24 mouse cellular contexts compared by ENCODE assay signal in the genomic region with DNA sequence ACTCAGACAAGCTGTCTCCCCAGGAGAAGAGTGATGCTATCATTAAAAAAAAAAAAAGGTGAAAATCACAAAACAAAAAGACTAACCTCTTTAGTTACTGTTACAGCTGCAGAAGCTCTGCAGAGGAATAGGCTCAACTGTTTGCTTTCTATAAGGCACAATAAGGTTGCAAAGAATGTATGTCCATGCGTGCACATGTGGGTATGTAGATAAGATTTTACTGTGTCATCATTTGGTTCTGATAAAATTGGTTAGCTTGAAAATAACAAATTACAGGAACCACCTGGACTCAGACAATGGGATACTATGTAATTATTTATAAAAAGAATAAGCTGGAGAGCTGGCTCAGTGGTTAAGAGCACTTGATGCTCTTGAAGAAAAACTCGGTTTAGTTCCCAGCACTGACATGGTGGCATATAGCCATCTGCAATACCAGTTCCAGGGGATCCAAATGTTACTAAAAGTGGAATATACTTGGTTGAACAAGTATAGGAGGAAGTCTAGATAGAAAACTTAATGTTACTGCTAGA.
"Had no signal": no experiment of that assay in that cellular context is flagged by ENCODE, and none has a peak within 500 bp of the region (broad histone marks: within the 10 kb centered on the region; RNA-seq: fewer than 3 reads in every experiment).

No protein-coding gene starts in this region.

- ATAC-seq: hindbrain, embryonic 16.5 days; inflammation-experienced regulatory T-cells, adult 6 months; intestine, embryonic 15.5 days; intestine, postnatal 0 days had no signal

- H3K9ac ChIP-seq: heart, embryonic 12.5 days; hindbrain, embryonic 12.5 days; hindbrain, embryonic 14.5 days; intestine, embryonic 15.5 days; limb, embryonic 13.5 days; limb, embryonic 15.5 days had no signal

- H3K4me2 ChIP-seq: heart, embryonic 12.5 days; hindbrain, embryonic 12.5 days; hindbrain, embryonic 14.5 days; intestine, embryonic 15.5 days; limb, embryonic 13.5 days; limb, embryonic 15.5 days had no signal

- H3K36me3 ChIP-seq: heart, embryonic 10.5 days; heart, embryonic 12.5 days; hindbrain, embryonic 10.5 days; hindbrain, embryonic 12.5 days; intestine, embryonic 15.5 days; limb, embryonic 13.5 days; limb, embryonic 15.5 days had no signal

- H3K4me1 ChIP-seq: heart, embryonic 10.5 days; heart, embryonic 12.5 days; hindbrain, embryonic 10.5 days; hindbrain, embryonic 12.5 days; intestine, embryonic 15.5 days; limb, embryonic 13.5 days; limb, embryonic 15.5 days had no signal

- DNase-seq: gastrocnemius, adult 2 months; gastrocnemius, postnatal 10 days; gastrocnemius, postnatal 25 days; heart, adult 18-20 months; heart, postnatal 10 days; heart, postnatal 4 days; kidney, adult 18-20 months; kidney, adult 8-10 months; kidney, postnatal 14 days; kidney, postnatal 36 days; left cerebral cortex, postnatal 4 days had no signal

- H3K9me3 ChIP-seq: heart, embryonic 10.5 days; heart, embryonic 12.5 days; hindbrain, embryonic 10.5 days; hindbrain, embryonic 12.5 days; intestine, embryonic 15.5 days; limb, embryonic 13.5 days; limb, embryonic 15.5 days had no signal

- H3K27ac ChIP-seq: gastrocnemius, adult 2 months; heart, embryonic 10.5 days; hindbrain, embryonic 10.5 days; hindbrain, embryonic 12.5 days; hindbrain, embryonic 14.5 days; intestine, embryonic 15.5 days; kidney, postnatal 0 days; layer of hippocampus, adult 2 months; limb, embryonic 13.5 days; limb, embryonic 15.5 days had no signal

- H3K27me3 ChIP-seq: hindbrain, embryonic 12.5 days; intestine, embryonic 15.5 days had no signal

- H3K4me3 ChIP-seq: gastrocnemius, adult 2 months; heart, embryonic 10.5 days; heart, embryonic 12.5 days; hindbrain, embryonic 10.5 days; hindbrain, embryonic 12.5 days; intestine, embryonic 15.5 days; layer of hippocampus, adult 2 months; limb, embryonic 13.5 days; limb, embryonic 15.5 days had no signal
